Mouse (Mus musculus): ENCODE measurements at regions not wholly inside any gene's neighbourhood (a gene's known extent, or its start where the extent isn't known, plus 50 kb on each side); places are given as distances from the start of the nearest gene placed in this dataset.

DNA sequence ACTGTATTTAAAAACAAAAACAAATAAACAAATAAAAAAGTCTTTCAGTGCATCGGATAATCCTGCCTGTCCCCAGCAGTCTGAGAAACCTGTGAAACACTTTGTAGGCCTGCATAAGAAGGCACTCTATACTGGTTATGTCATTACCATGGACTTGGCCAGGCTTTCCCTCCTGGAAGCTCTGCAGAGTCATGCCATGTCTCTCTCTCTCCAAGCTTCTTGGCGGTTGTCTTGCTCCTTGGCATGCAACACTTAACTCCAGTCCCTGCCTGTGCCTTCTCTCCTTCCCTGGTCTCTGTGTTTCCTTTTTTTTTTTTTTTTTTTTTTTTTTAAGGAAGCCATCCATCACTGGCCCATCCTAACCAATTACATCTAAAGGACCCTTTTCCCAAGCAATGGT, 458.7 kb upstream of the Cdh11 start:
- Histone ChIP-seq H3K27ac (ENCODE audit: insufficient read depth, low read length) (no peak overlapping the region), H3K4me3 (ENCODE audit: insufficient read depth, low read length) (no peak overlapping the region)
- TF ChIP-seq CTCF (IDR thresholded peaks at IDR 0.05; ENCODE audit: extremely low read depth, insufficient read depth, low read length) = no peak
- no peak for TF ChIP-seq POLR2A (IDR thresholded peaks at IDR 0.05; ENCODE audit: extremely low read depth, insufficient read depth, low read length)

DNA sequence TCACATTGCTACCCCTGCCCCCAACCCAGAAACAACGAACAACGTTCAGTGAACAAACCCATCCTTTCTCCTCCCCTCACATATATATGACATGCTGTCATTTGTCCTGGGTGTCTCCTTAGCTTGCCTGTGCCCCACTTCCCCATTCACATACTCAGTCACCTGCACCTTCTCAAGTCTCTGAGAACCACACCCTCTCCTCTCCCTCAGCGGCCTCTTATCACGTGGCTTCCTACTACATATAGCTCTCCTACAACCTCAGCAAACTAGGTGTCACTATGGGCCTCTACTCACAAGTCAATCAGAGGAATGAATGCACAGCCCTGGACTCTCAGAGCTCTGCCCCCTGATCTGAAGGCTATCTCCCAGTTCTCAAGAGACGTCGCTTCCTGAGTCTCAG, 459.2 kb upstream of the Cdh11 start:
- Histone ChIP-seq H3K27ac (ENCODE audit: insufficient read depth, low read length) (no peak overlapping the region), H3K4me3 (ENCODE audit: insufficient read depth, low read length) (no peak overlapping the region), H3K4me1 (ENCODE audit: control insufficient read depth, insufficient read depth, low read length) (no peaks in the 10 kb centered on the region)
- TF ChIP-seq POLR2A (IDR thresholded peaks at IDR 0.05; ENCODE audit: extremely low read depth, insufficient read depth, low read length) (no peak), CTCF (IDR thresholded peaks at IDR 0.05; ENCODE audit: extremely low read depth, insufficient read depth, low read length) (no peak)

More for the DNA sequence above, 458.7 kb upstream of the Cdh11 start:
- no peaks in the 10 kb centered on the region for H3K4me1 ChIP-seq (ENCODE audit: control insufficient read depth, insufficient read depth, low read length)

DNA sequence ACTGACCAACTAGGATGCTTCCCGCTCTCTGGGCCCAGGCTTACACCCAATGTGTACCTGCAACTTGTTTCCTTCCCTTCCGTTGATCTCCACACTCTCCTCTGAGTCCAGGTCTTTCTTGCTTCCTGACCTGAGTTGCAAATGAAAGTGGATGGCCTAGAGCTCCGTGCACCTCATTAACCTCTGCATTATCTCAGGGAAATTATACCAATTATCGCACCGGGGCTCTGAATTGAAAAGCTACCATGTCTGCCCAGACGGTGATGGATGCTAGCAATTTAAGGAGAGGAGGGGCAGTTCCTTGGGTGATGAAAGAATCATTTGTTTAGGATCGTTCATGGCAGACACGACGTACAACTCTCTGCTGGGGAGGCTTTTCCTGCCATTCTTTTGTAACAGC, 460.4 kb upstream of the Cdh11 start:
- H3K4me3 ChIP-seq (ENCODE audit: insufficient read depth, low read length) = no peak overlapping the region
- no peaks in the 10 kb centered on the region for H3K4me1 ChIP-seq (ENCODE audit: control insufficient read depth, insufficient read depth, low read length)
- no peak overlapping the region for H3K27ac ChIP-seq (ENCODE audit: insufficient read depth, low read length)
- TF ChIP-seq POLR2A (IDR thresholded peaks at IDR 0.05; ENCODE audit: extremely low read depth, insufficient read depth, low read length) = no peak
- TF ChIP-seq CTCF (IDR thresholded peaks at IDR 0.05; ENCODE audit: extremely low read depth, insufficient read depth, low read length) = no peak

DNA sequence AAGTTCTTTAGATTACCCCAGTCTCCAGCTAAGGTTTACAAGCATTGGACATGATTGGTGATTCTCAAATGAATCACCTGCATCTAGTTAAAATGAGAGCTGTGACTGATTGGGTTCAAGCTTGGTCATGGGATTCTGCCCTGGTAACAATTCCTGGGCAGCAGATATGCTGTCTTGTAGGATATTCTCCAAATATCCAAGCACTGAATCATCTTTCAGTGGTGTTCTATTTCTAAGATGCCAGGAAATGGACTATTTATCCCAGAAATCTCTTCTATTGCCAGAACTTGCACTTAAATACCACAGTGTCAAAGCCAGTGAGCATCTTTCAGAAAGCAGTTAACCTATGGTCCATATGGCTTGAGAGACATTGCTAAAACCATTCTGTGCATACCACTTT, 475.8 kb upstream of the Cdh11 start:
- Histone ChIP-seq H3K27ac (ENCODE audit: insufficient read depth, low read length) (no peak overlapping the region), H3K4me3 (ENCODE audit: insufficient read depth, low read length) (no peak overlapping the region), H3K4me1 (ENCODE audit: control insufficient read depth, insufficient read depth, low read length) (no peaks in the 10 kb centered on the region)
- no peak for TF ChIP-seq POLR2A (IDR thresholded peaks at IDR 0.05; ENCODE audit: extremely low read depth, insufficient read depth, low read length)
- no peak for TF ChIP-seq CTCF (IDR thresholded peaks at IDR 0.05; ENCODE audit: extremely low read depth, insufficient read depth, low read length)

DNA sequence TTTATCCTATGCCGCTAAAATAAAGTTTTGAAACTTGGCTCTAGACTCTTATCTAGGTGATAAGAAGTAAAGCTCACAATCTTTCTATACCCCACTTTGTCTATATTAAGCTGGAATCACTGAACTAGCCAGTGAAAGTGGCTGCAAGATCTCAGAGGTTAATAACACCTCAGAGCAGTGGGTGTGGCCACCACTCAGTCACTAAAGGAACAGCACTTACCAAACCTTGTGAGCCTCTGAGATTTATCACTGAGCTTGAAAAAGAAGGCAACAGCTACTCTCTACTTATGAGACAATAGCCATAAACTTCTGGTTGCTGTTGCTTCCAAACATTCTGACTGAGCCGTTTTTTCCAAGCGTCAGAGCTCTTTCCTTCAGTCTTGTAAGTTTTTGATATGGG, 484.6 kb upstream of the Cdh11 start:
- H3K4me1 ChIP-seq (ENCODE audit: control insufficient read depth, insufficient read depth, low read length) = no peaks in the 10 kb centered on the region
- no peak overlapping the region for H3K4me3 ChIP-seq (ENCODE audit: insufficient read depth, low read length)
- no peak for TF ChIP-seq POLR2A (IDR thresholded peaks at IDR 0.05; ENCODE audit: extremely low read depth, insufficient read depth, low read length)
- no peak for TF ChIP-seq CTCF (IDR thresholded peaks at IDR 0.05; ENCODE audit: extremely low read depth, insufficient read depth, low read length)
- no peak overlapping the region for H3K27ac ChIP-seq (ENCODE audit: insufficient read depth, low read length)

DNA sequence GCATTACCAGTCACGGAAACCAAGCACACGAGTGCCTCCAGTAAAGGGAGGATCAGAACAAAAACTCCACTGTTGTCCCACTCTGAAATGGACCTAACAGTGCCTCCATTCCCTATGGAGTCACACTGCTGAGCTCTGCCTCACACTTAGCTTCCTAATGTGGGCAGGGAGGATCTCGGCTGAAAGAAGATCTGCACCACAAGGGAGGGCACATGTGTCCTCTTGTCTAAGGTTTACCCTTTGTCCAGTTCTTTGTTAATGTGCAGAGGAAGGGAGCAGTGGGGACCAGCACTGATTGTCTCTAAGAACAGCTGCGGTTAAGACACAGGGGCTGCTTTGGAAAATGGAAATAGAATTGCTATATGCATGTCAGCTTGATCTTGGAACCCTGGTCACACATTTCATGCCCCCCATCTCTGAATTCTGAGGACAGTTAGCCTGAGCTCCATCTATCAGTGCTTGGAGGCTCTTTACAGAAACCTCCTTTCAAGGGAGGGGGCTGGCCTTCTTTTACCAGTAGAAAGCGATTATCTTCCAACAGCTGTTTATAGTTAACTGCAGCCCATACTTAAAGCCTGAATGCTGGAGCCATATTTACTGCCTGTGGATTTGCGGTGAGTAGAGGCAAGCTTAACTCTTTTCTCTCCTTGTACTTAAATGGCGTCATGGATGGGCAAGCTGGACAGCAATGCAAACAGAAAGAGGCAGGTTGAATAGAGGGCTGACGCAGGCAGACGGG, 485.5 kb upstream of the Cdh11 start:
- no peak overlapping the region for H3K4me3 ChIP-seq (ENCODE audit: insufficient read depth, low read length)
- no peaks in the 10 kb centered on the region for H3K4me1 ChIP-seq (ENCODE audit: control insufficient read depth, insufficient read depth, low read length)
- no peak overlapping the region for H3K27ac ChIP-seq (ENCODE audit: insufficient read depth, low read length)
- TF ChIP-seq POLR2A (IDR thresholded peaks at IDR 0.05; ENCODE audit: extremely low read depth, insufficient read depth, low read length) (no peak), CTCF (IDR thresholded peaks at IDR 0.05; ENCODE audit: extremely low read depth, insufficient read depth, low read length) (no peak)

DNA sequence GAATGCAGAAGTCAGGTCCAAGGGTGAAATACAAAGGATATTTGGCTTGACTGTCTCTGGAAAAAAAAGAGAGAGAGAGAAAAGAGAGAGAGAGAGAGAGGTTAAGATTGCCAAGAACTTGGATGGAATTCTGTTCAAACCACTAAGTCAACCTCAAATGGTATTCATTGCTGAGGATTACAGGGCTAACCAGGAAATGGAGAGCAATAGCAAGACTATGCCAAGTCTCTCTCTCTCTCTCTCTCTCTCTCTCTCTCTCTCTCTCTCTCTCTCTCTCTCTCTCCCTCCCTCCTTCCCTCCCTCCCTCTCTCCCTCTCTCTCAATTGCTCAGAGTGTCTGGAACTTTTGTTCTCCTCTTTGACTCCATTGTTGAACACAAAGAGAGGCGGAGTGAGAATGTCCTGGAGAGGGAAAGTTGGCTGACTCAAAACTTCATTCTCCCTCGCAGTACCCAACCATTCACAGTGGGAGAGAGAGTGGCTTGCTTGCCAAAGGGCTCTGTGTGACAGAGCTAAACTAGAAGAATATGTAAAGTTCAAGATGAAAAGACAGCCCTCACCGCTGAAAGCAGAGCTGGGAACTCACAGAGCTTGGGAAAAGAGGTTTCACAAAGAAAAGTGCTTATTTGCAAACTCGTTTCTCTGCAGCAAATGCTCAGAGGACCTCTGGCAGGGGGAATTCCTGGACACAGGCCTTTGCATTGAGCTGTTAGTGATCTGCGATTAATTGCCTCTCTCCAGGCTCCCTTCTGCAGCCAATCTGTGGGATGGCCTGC, 487.1 kb upstream of the Cdh11 start:
- TF ChIP-seq POLR2A (IDR thresholded peaks at IDR 0.05; ENCODE audit: extremely low read depth, insufficient read depth, low read length) (no peak), CTCF (IDR thresholded peaks at IDR 0.05; ENCODE audit: extremely low read depth, insufficient read depth, low read length) (no peak)
- no peak overlapping the region for H3K4me3 ChIP-seq (ENCODE audit: insufficient read depth, low read length)
- H3K4me1 ChIP-seq (ENCODE audit: control insufficient read depth, insufficient read depth, low read length) = no peaks in the 10 kb centered on the region
- H3K27ac ChIP-seq (ENCODE audit: insufficient read depth, low read length) = no peak overlapping the region

DNA sequence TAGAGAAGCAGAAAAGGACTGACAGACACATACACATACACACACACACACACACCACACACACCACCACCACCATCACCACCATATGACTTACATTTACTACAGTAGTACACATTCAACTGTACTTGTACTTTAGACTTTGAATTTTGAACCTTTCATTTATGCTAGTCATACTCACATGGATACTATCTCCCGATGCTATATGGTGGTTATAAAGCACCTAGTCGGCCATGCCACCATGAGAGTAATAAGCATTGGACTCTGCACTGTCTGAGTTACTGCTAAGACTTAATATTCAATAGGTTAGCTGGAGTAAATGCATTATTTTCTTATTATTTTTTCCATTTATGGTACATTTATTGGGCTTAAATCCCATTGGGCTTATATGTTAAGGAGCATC, 488.0 kb upstream of the Cdh11 start:
- Histone ChIP-seq H3K4me1 (ENCODE audit: control insufficient read depth, insufficient read depth, low read length) (no peaks in the 10 kb centered on the region), H3K27ac (ENCODE audit: insufficient read depth, low read length) (no peak overlapping the region), H3K4me3 (ENCODE audit: insufficient read depth, low read length) (no peak overlapping the region)
- TF ChIP-seq CTCF (IDR thresholded peaks at IDR 0.05; ENCODE audit: extremely low read depth, insufficient read depth, low read length) = no peak
- TF ChIP-seq POLR2A (IDR thresholded peaks at IDR 0.05; ENCODE audit: extremely low read depth, insufficient read depth, low read length) = no peak

DNA sequence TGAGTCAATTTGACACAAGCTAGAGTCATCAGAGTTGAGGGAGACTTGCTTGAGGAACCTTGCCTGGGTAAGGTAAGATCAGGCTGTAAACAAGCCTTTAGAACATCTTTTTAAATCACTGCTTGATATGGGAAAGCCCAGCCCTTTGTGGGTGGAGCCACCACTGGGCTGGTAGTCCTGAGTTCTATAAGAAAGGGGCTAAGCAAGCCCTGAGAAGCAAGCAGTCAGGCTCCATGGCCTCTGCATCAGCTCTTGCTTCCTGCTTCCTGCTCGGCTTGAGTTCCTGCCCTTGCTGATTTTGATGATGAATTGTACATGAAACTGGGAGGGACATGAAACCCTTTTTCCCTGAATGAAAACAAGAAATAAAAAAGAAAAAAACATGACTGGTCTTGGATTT, 496.4 kb upstream of the Cdh11 start:
- H3K27ac ChIP-seq (ENCODE audit: insufficient read depth, low read length) = no peak overlapping the region
- TF ChIP-seq POLR2A (IDR thresholded peaks at IDR 0.05; ENCODE audit: extremely low read depth, insufficient read depth, low read length) = no peak
- no peak for TF ChIP-seq CTCF (IDR thresholded peaks at IDR 0.05; ENCODE audit: extremely low read depth, insufficient read depth, low read length)
- no peaks in the 10 kb centered on the region for H3K4me1 ChIP-seq (ENCODE audit: control insufficient read depth, insufficient read depth, low read length)
- no peak overlapping the region for H3K4me3 ChIP-seq (ENCODE audit: insufficient read depth, low read length)

DNA sequence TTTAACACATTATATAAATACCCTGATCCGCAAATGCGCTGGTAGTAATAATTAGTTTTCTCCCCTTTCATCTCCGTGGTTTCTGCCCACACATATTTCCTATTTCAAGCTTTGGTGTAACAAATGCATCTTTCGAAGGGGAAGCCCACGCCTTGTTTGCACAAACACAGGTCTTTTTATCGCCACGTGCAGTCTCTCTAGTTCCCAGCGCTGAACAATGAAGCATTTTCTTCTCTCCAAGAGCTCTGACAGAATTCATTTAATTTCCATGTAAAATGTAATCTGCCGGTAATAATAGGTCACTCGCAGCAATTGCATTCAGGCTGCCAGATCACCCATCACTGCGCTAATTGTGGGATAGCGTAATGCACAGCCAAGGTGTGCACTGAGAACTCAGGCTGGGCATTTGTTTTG, 503.1 kb upstream of the Cdh11 start:
- H3K4me3 ChIP-seq (ENCODE audit: insufficient read depth, low read length) = no peak overlapping the region
- no peak overlapping the region for H3K27ac ChIP-seq (ENCODE audit: insufficient read depth, low read length)
- no peak for TF ChIP-seq CTCF (IDR thresholded peaks at IDR 0.05; ENCODE audit: extremely low read depth, insufficient read depth, low read length)
- no peak for TF ChIP-seq POLR2A (IDR thresholded peaks at IDR 0.05; ENCODE audit: extremely low read depth, insufficient read depth, low read length)
- peaks cover 2% of the 10 kb centered on the region for H3K4me1 ChIP-seq (ENCODE audit: control insufficient read depth, insufficient read depth, low read length)
